Mouse (Mus musculus): Measurements from ENCODE around the gene Atp2b2.

Atp2b2 gene

GRCm38 (mm10) chr6:114011976-114012375 is 30.4 kb downstream of the Atp2b2 start:
- no peak for DNase-seq

- DNase-seq = no peak
Measured at GRCm38 (mm10) chr6:114003796-114004195, 38.6 kb downstream of the Atp2b2 start.

GRCm38 (mm10) chr6:114000928-114001327 is 41.5 kb downstream of the Atp2b2 start:
- no peak for DNase-seq

- DNase-seq = no peak
Measured at GRCm38 (mm10) chr6:114000304-114000703, 42.1 kb downstream of the Atp2b2 start.

GRCm38 (mm10) chr6:113998413-113998812 is 44.0 kb downstream of the Atp2b2 start:
- no peak for DNase-seq

GRCm38 (mm10) chr6:113994176-113994575 is 48.2 kb downstream of the Atp2b2 start:
- DNase-seq = no peak

GRCm38 (mm10) chr6:113992101-113992500 is 50.3 kb downstream of the Atp2b2 start:
- DNase-seq = no peak

GRCm38 (mm10) chr6:113991482-113991881 is 50.9 kb downstream of the Atp2b2 start:
- DNase-seq = peak in 1 of 2 experiments; percentile 30

- DNase-seq = no peak
Measured at GRCm38 (mm10) chr6:113990044-113990443, 52.4 kb downstream of the Atp2b2 start.

GRCm38 (mm10) chr6:113988521-113988920 is 53.9 kb downstream of the Atp2b2 start:
- no peak for DNase-seq

- DNase-seq = no peak
Measured at GRCm38 (mm10) chr6:113986671-113987070, 55.7 kb downstream of the Atp2b2 start.

- no peak for DNase-seq
Measured at GRCm38 (mm10) chr6:113978673-113979072, 63.7 kb downstream of the Atp2b2 start.

- DNase-seq = no peak
Measured at GRCm38 (mm10) chr6:113978091-113978650, 64.2 kb downstream of the Atp2b2 start.

- DNase-seq = no peak
Measured at GRCm38 (mm10) chr6:113970900-113971299, 71.5 kb downstream of the Atp2b2 start.

- DNase-seq = no peak
Measured at GRCm38 (mm10) chr6:113970464-113970863, 71.9 kb downstream of the Atp2b2 start.

- DNase-seq = no peak
Measured at GRCm38 (mm10) chr6:113969751-113970150, 72.7 kb downstream of the Atp2b2 start.

- DNase-seq = peak in 1 of 2 experiments; percentile 25
Measured at GRCm38 (mm10) chr6:113962811-113963210, 79.6 kb downstream of the Atp2b2 start.

GRCm38 (mm10) chr6:113961658-113962057 is 80.8 kb downstream of the Atp2b2 start:
- no peak for DNase-seq

GRCm38 (mm10) chr6:113959336-113959735 is 83.1 kb downstream of the Atp2b2 start:
- DNase-seq = no peak

GRCm38 (mm10) chr6:113958714-113959113 is 83.7 kb downstream of the Atp2b2 start:
- no peak for DNase-seq

GRCm38 (mm10) chr6:113958003-113958402 is 84.4 kb downstream of the Atp2b2 start:
- DNase-seq = no peak

GRCm38 (mm10) chr6:113957232-113957940 is 85.0 kb downstream of the Atp2b2 start:
- no peak for DNase-seq

GRCm38 (mm10) chr6:113947515-113947914 is 94.9 kb downstream of the Atp2b2 start:
- no peak for DNase-seq

GRCm38 (mm10) chr6:113942355-113942754 is 100.1 kb downstream of the Atp2b2 start:
- DNase-seq = no peak

GRCm38 (mm10) chr6:113941324-113941723 is 101.1 kb downstream of the Atp2b2 start:
- no peak for DNase-seq

All from lung, postnatal 4 days (tissue).